Mouse (Mus musculus) lung, adult 2 months (tissue): ENCODE measurements around the gene Msrb2.

Experiments
- CTCF ChIP-seq: fragments of 200-500 bp; IDR thresholded peaks from 2 replicates; pipeline ENCODE4 v1.5.1; 2011; ENCODE audit warnings: mild to moderate bottlenecking, low read length, control low read depth; ENCODE audit not compliant: insufficient read depth
- POLR2A ChIP-seq: fragments of 200-500 bp; IDR thresholded peaks from 2 replicates; pipeline ENCODE4 v1.6.1; 2011; ENCODE audit warnings: low read depth, mild to moderate bottlenecking, control low read depth, low read length, borderline replicate concordance; ENCODE audit errors: extremely low read depth

DNA sequence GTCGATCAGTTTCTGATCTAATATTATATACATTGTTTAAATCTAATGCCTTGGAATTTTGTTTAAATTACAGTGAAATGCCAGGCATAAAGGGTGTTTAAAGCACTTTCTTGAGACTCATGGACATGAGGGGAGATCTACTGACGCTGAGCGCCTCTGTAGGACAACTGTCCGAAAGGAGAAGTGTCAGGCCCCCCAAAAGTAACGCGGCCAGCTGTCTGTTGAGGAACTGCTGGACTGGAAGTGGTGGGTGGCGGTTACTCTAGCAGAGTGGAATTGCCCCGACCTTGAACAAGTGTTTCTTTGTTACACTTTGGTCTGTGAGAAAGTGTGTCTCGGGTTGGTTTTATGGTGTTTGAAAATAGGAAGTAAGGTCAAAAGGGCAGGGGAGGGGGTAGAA is 73.1 kb downstream of the Msrb2 start:
- TF ChIP-seq CTCF = no peak
- TF ChIP-seq POLR2A = no peak
